Mouse (Mus musculus): ENCODE results near the gene 9330182L06Rik. TPM values are rescaled to one million over a fixed set of nuclear protein-coding genes. Genes with fewer than 3 reads are reported as not detected.

9330182L06Rik gene
- total RNA-seq (2021) = under 1 TPM in 1 of 2 experiments, not detected in 1; 0.21 TPM
- long read RNA-seq, experiment 1 = 0 reads
- long read RNA-seq, experiment 2 = 0 reads

DNA sequence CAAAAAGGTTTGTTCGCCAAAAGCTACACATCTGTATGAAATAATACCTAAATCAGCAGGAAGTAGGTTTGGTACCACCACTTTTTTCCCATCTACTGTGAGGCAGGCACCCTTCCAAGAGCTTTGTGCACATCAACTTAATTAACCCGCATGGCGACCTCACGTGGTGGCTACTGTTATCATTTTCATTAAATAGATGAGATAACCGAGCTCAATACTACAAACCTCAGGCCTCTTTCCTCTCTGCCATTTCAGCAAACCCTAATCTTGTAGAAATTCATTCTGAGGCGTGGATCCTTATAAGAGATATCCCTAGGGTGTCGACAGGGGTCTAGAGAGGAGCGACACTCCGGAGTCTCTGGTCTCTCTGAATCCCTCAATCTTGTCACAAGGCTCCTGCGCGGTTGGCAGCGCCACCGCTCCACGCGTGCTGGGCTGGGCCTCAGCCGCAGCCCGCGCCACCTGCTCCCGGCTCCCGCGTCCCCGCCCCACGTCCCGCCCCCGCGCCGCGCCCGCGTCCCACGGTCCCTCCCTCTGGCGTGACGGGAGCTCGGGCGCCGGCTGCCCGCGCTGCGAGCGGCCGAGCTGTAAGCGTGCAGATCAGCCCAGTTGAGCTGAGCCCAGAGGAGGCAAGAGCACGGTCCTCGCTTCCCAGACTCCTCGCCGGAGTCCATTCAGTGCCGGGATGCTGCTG lies at the start of gene 9330182L06Rik:
TSS of gene 9330182L06Rik (plus strand) at position 533 of the 694 bp plus-strand sequence.
- no peak for DNase-seq (ENCODE audit: low spot score)

DNA sequence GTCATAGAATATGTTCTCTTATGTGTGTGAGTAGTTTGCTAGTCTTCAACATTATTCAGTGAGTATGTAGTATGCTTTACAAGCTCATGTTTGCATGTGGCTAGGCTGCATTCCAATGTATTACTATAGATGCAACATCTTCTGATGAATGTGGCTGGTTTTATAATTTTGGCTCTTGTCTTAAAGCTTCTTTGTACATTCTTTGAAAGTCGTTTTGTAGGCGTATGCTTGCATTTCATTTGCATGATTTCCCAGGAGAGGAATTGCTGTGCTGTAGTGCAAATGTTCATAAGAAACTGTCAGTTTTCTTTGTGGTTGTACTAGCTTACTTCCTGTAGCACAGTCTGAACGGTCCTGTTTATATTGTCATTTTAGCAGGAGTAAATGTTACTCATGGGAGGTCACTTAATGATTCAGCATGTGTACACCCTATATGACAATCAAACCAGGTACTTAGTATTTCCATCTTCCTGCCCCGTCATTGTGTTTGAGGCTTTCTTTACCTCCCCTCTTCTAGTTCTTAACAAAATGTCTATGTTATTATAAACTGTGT lies 38.4 kb upstream of the 9330182L06Rik start:
- no peak for DNase-seq (ENCODE audit: low spot score)

DNA sequence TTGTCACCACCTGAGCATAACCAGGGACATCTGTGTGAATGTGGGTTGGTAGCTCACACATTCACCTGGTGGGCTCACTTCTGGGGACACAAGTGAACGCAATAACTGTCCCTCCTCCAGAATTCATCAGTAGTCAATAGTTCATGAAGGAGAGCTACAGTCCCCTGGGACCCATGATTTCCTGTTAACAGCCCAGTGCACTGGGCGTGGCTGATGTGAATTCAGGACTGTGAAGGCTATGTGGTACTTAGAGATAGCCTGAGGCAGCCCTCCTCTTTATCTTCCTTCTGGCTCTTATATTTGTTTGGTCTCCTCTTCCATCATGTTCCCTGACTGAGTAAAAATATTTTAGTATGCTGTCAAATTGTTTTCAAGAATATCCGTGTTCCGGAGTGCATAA lies 1.6 kb upstream of the 9330182L06Rik start:
- DNase-seq (ENCODE audit: low spot score) = no peak

DNA sequence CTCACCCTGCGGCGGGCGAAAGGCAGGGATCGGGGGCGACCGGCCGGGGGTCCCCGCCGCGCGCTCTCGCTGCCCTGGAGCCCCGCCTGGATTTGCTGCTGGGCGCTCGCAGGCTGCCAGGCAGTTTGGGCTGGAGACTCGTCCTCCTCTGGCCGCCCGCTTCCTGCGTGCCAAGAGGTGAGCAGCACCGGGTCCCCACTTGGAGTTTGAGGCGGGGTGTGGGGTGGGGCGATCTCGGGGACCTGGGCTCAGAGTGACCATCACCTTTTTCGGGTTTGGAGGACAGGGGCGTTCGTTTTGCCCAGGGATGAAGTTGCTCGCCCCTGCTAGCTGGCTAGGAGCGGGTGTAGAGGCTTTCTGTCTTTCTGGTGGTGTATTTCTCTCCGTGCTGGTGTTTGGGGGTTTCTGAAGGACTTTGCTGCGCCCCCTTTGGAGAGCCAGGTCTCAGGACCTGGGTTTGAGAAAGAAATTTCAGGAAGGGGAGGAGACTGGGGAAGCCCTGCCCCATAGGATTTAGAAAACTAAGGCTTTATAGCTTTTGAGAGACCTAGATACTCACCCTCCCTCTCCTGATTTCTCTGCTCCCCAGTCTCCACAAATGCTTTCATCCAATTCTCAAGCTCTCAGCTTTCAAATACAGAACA lies 484 bp downstream of the 9330182L06Rik start:
- DNase-seq (ENCODE audit: low spot score) = no peak

DNA sequence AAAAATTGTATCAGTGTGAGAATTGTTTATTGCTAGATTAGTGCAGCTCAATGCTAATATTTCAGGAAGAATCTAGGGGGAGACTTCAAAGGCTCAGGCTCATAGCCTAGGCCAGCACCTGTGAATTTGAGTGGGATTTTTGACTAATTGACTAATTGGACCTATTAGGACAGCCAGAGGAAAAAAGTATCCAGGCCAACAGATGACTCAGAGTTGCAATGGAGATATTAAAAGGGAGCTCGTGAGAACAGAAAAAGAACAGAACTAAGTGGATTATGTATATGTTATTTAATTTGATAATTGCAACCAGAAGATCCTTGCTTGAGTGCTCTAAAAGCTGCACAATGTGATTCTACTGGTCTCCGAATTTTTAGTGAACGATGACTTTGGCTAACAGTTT lies 3.7 kb downstream of the 9330182L06Rik start:
- DNase-seq (ENCODE audit: low spot score) = no peak

- DNase-seq (ENCODE audit: low spot score) = no peak
These were observed 7.1 kb downstream of the 9330182L06Rik start for GRCm38 (mm10) chr5:9272976-9273375.

GRCm38 (mm10) chr5:9295777-9296549 lies 30.0 kb downstream of the 9330182L06Rik start:
- DNase-seq (ENCODE audit: low spot score) = no peak

DNA sequence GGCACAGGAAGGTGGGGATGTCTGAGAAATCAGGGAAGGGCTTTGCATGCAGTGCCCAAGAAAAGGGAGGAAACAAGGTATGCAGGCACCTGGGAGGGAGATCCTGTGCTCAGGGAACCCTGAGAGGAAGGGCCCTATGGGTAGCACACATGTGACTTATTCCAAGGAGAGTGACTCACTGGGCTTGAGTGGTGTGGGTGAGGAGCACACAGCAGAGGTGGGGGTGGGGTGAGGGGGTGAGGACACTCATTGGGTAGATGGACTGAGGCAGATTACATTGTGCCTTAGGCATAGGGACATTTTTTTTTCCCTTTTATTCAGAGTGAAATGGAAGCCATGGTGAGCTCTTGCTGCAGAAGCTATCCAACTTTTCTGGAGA lies 30.6 kb downstream of the 9330182L06Rik start:
- no peak for DNase-seq (ENCODE audit: low spot score)

- DNase-seq (ENCODE audit: low spot score) = no peak
These were observed 60.9 kb downstream of the 9330182L06Rik start for GRCm38 (mm10) chr5:9326863-9327262.

DNA sequence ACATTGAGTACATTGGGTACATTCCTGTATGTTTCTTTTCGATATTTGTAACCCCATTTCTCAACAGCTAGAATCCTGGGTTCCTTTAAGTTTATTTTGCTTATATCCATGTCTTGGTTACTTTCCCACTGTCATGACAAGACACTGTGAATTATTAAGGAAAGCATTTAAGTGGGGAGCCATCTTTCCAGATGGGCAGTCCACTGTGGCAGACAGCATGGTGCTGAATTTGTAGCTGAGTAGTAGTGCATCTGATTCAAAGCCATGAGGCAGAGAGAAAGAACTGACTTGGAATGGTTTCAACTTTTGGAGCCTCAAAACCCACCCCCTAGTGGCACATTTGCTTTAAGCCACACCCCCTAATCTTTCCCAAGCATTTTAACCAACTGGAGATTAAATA lies 61.6 kb downstream of the 9330182L06Rik start:
- no peak for DNase-seq (ENCODE audit: low spot score)

DNA sequence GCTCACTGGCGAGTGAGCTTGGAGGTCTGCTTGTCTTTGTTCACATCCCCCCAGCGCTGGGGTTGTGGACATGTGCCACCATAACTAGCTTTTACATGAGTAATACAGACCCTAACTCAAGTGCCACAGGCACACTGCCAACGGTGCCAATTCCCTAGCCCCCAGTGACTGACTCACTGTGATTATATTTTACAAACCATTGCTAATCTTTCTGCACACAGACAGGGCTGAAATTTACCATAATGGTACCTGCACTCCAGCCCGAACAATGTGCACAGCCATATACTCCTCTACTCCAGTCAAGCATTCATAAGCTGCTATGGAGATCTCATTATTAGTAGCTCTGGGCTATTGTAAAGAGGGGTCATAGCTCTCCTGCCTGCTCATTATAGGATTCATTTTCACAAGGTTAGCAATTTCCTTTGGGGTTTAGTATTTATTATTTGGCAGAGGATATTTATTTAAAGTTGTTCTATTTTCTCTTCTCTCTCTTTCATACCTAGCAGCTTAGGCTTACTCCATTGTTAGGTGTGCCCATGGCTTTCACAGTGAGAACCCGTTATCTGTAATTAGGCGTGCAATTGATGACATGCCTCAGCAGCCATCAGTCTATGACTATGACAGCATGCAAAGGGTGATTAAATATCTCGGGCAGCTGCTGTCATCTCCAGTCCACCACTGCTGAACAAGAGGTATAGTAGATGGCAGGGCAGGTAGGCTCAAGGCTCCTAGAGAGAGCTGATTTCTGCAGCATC lies 73.0 kb downstream of the 9330182L06Rik start:
- DNase-seq (ENCODE audit: low spot score) = no peak

DNA sequence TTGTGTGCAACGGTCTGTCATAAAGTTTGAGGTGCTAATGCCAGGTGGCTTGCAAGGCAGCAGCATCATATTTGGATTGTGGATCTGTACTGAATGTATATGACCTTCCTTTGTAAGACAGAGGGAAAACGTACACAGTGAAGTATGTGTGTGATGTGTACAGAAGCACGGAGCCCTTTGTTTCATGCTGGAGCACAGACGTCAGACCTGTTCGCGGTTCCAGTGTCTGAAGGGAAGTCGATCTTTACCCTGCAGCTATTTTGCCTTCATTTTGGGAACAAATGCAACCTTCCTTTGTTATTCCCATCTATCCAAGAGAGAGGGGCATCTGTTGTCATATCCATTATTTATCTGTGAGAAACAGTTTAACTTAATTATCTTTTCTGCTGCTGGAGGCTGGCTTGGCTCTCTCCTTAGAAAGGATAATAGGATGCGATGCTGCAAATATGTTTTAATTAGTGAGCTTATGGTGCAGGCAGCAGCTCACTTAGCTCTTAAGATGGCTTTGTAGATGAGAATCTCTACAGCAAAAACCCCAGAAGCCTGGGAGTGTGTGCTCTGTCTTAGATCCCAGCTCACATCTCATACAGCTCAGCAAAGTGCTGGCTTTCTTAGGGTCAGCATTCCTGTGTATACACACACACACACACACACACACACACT lies 73.7 kb downstream of the 9330182L06Rik start:
- no peak for DNase-seq (ENCODE audit: low spot score)

- no peak for DNase-seq (ENCODE audit: low spot score)
These were observed 78.7 kb downstream of the 9330182L06Rik start for GRCm38 (mm10) chr5:9344581-9344980.

DNA sequence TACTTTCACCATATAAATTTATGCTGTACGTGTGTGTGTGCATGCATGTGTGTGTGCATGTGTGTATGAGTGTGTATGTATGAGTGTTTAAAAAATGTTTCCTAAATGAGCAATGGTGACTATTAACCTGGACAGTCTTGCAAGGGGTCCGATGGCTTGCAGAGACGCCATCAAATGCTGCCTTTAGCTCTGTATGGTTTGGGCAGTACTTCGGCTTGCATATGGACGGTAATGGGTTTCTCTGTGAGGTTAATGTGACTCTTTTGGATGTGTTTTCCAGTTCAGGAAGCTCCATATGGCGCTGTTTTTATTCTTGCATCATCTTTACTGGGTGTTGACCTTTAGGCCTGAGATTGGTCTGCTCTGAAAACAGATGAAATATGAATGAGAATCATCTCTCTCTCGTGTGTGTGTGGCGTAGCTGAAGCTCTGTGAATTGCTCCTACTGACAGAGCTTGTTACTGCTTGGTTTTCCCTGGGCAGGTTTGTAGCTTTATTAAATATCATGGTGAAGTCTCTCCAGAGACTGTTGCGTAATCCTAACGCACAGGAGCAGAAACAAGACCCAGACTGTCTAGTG lies 79.2 kb downstream of the 9330182L06Rik start:
- no peak for DNase-seq (ENCODE audit: low spot score)

GRCm38 (mm10) chr5:9345625-9346024 lies 79.7 kb downstream of the 9330182L06Rik start:
- no peak for DNase-seq (ENCODE audit: low spot score)

DNA sequence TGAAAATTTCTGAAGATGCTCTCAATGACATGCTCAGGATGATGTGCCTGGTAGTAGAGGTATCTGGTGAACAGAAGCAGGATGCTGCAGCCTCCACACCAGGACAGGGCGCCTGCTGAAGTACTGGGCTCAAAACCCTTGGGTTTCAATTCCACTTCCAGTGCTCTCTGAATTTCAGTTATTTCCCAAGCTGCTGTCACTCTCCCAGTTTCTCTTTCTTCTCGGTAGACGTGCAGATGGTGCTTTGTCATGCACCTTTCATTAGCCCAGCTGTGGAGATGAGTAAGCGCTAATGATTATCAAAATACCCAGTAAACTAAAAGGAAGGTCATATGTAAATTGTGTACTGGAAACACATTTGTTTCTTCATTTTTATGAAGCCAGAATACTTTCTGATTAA lies 80.6 kb downstream of the 9330182L06Rik start:
- no peak for DNase-seq (ENCODE audit: low spot score)

DNA sequence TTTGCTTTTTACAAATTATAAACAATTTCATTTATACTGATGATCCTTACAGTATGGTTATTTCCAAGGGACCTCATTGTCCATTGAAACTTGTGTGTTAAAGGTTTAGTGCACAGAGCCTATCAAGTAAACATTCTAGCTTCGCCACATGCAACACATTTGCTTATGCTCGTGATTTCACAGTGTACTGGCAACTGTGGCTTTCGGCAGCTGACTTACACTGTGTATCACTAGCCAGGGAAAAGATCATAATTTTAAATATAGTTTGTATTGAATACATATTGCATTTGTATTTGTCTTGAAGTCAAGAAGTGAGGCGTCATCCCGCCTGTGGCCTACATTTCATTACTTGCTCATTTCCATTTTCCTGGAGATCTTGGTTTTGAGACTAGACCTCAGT lies 86.2 kb downstream of the 9330182L06Rik start:
- DNase-seq (ENCODE audit: low spot score) = no peak

GRCm38 (mm10) chr5:9352646-9353045 lies 86.7 kb downstream of the 9330182L06Rik start:
- DNase-seq (ENCODE audit: low spot score) = no peak

- DNase-seq (ENCODE audit: low spot score) = no peak
These were observed 88.3 kb downstream of the 9330182L06Rik start for GRCm38 (mm10) chr5:9354257-9354656.

DNA sequence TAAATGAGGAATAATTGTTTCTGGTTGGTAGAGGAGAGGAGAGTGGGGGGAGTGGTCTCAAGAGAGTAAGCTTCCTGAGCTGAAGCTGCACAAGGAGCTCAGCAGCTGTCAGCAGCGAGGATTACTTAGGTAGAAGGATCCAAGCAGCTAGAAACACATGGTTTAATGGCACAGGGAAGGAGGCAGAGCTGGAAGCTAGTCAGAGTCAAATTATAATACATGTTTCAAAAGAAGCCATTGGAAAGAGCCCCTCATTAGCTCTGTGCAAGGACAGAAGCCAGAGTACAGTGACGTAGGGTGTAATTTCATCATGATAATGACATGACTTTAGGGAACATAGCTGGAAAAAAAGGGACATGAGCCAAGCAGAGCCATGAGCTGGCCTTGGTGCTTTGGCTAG lies 92.2 kb downstream of the 9330182L06Rik start:
- no peak for DNase-seq (ENCODE audit: low spot score)

Measured in gastrocnemius, adult 18-20 months (tissue).